Mouse (Mus musculus) heart, adult 18-20 months (tissue): ENCODE results near the gene Rasgrp2. TPM values are rescaled to one million over a fixed set of nuclear protein-coding genes. Genes with fewer than 3 reads are reported as not detected.

Experiments
- DNase-seq, 2 experiments: peaks; one replicate each; pipeline ENCODE4 v3.0.0; 2021 to 2022; ENCODE audit warnings: mixed read lengths in 1 of 2
- total RNA-seq, 2 experiments: library from RNA; stranded (reverse); gene quantifications; 2 replicates each; pipeline ENCODE4 v1.2.3; 2021

Rasgrp2 gene
- total RNA-seq, 2 experiments from 2014 or later: 37.7 to 53.4 TPM

- DNase-seq: no peak
Measured at GRCm38 (mm10) chr19:6382323-6382924, 16.7 kb upstream of the Rasgrp2 start.

- no peak for DNase-seq
Measured at GRCm38 (mm10) chr19:6383470-6383869, 15.7 kb upstream of the Rasgrp2 start.

GRCm38 (mm10) chr19:6384128-6384527 is 15.0 kb upstream of the Rasgrp2 start, which contains the start of gene Pygm:
Gene Pygm (plus strand): TSS chr19:6384399.
- peak; percentile 93 to 95 for DNase-seq

DNA sequence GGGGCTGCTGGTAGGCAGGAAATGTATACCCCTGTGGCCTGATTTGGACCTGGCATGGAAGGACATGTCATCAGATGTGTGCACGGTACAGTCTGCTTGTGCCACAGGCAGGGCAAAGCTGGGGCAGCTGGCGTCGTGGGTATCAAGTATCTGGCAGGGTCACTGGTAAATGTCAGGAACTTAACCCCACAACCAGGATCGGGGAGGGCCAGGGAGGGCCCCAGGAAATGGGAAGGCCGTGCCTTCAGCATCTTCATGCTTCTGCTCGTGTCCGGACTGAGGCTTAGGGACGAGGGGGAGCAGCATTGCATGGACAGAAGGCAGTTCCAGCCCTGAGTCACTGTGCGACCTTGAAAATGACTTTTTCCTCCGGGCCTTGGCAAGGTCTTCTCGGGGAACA is 14.2 kb upstream of the Rasgrp2 start:
- peak; percentile 52 to 65 for DNase-seq

GRCm38 (mm10) chr19:6385419-6385818 is 13.7 kb upstream of the Rasgrp2 start:
- DNase-seq: no peak

- no peak for DNase-seq
Measured at GRCm38 (mm10) chr19:6385821-6386220, 13.3 kb upstream of the Rasgrp2 start.

GRCm38 (mm10) chr19:6386234-6386633 is 12.9 kb upstream of the Rasgrp2 start:
- no peak for DNase-seq

- DNase-seq: peak; percentile 63 to 77
Measured at GRCm38 (mm10) chr19:6388006-6388405, 11.1 kb upstream of the Rasgrp2 start.

GRCm38 (mm10) chr19:6389803-6390202 is 9.3 kb upstream of the Rasgrp2 start:
- DNase-seq: no peak

- DNase-seq: no peak
Measured at GRCm38 (mm10) chr19:6390251-6390650, 8.9 kb upstream of the Rasgrp2 start.

DNA sequence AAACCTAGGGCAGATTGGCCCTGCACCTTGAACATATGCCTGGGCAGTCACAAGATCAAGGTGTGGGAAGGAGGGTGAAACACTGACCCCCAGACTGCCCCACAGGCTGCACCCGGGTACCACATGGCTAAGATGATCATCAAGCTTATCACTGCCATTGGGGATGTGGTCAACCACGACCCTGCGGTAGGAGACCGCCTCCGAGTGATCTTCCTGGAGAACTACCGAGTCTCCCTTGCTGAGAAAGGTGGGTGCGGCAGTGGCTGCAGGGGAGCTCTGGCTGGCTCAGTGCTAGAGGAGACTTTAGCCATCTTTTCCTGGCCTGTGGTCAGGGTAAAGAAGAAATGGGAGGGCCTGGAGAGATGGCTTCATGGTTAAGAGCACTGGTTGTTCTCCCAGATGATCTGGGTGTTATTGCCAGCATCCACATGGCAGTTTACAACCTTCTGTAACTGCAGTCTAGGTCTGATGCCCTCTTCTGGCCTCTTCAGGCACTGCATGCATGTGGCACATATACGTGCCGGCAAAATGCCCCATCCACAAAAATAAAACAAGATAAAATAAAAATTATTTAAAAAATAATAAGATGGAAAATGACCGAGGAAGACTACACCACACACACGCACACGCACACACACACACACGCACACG is 6.3 kb upstream of the Rasgrp2 start:
- DNase-seq: no peak

DNA sequence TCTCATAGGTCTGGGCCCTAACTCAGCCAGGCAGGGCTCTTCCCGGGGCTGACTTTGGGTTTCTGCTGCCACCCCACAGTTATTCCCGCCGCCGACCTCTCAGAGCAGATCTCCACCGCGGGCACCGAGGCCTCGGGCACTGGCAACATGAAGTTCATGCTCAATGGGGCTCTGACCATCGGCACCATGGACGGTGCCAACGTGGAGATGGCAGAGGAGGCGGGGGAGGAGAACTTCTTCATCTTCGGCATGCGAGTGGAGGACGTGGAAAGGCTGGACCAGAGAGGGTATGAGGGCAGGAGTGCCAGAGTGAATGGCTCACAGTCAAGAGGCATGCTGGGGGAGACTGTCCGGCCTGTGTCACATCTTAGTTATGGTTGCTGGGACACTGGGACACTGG is 5.5 kb upstream of the Rasgrp2 start:
- DNase-seq: no peak

DNA sequence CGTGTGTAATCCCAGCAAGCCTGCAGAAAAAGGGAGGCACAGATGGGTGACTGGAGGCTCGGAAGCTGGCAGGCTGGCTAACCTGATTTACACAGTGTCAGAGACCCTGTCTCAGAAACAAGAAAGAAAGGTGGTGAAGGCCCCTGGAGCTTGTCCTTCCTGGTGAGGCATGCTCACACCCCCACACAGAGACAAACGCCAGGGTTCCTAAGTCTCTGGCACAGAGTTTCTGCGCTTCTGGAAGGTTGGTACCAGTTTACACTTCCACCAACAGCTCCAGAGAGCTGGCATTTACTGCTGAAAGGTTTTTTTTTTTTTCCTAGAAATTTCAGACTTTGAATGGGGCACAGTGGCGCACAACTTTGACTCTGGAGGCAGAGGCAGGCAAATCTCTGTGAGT is 2.9 kb upstream of the Rasgrp2 start:
- no peak for DNase-seq

DNA sequence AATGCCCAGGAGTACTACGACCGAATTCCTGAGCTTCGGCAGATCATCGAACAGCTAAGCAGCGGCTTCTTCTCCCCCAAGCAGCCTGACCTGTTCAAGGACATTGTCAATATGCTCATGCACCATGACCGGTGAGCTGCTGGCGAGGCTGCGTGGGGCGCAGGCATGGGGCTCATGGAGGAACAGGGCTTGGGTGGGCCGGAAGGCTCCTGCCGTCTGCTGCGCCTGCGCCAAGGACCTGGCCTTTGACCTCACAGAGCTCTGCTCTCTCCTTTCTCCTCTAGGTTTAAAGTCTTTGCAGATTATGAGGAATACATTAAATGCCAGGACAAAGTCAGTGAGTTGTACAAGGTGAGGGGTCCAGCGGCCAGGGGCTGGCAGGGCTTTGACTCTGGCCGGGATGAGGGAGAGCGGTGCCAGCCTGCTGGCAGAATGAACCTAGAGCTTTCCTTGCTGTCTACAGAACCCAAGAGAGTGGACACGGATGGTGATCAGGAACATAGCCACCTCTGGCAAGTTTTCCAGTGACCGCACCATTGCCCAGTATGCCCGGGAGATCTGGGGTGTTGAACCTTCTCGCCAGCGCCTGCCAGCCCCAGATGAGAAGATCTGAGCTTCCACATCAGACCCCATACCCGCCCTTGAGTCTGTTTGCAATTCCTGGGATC is 1.4 kb upstream of the Rasgrp2 start:
- no peak for DNase-seq

DNA sequence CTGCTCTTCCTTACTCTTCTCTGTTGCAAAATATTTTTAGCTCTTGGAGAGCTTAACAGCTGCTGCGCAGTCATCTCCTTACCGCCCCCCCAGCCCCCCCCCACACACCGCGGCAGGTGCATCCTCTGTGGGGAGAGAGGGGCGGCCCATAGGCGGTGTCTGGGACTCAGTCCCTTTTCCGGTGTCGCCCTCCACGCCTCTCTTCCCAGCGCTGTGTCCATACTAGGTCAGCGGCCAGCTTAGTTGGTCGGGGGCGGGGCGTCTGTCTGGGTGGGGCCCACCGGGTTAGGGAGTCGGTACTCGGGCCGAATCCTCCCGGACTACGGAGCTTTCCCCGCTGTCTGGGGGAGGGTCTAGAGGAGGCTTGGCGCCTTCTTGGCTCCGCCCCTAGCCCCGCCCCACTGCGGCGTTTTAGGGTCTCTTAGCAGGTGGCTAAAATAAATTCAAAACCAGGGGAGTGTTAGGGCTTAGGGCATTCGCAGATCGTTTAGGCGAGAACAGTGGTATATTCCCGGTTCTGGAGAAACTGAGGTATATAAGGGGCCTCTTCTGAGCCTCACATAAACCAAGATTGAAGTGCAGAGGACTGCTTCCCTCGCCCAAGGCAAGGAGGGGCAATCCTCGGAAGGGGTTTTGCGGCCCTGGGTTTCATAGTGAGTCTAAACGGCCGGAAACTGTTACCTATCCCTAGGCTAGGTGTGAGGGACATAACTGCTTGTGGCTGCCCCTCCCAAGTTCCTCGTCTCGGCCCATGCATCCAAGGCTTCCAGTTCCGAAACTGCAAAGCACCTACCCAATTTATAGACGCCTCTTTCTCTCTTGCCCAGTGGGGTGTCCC is 474 bp upstream of the Rasgrp2 start:
- DNase-seq: peak; percentile 86 to 92

- peak; percentile 48 to 57 for DNase-seq
Measured at GRCm38 (mm10) chr19:6400096-6401086, 1.3 kb downstream of the Rasgrp2 start.

DNA sequence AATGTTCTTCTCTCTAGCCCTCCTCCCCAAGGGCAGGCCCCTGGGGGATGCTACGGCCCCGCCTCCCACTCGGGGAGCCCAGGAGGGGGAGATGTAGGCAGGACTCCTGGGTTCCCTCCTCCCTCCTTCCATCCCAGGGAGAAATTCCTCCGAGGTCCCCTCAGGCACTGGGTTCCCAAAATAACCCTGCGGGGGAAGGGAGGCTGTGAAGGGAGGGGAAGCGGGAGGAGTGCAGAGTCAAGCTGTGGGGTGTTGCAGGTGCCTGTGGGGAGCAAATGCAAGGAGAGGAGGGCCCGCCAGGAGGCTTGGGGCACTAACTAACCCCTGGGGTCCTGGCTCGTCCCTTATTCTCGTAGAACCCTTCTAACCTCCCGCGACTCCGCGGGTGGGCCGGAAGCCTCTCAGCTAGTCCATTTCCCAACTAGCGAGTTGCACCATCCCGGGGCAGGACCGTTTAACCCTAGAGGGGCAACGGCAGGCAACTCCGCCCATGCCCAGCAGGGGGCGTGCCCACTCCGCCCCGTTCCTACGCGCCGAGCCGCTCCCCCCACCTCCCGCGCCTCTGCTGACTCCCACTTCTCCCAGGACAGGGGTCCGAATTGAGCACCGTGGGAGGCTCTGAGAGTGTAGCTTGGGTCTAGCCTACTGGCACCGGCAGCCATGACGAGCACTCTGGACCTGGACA is 2.1 kb downstream of the Rasgrp2 start:
- peak; percentile 90 for DNase-seq

DNA sequence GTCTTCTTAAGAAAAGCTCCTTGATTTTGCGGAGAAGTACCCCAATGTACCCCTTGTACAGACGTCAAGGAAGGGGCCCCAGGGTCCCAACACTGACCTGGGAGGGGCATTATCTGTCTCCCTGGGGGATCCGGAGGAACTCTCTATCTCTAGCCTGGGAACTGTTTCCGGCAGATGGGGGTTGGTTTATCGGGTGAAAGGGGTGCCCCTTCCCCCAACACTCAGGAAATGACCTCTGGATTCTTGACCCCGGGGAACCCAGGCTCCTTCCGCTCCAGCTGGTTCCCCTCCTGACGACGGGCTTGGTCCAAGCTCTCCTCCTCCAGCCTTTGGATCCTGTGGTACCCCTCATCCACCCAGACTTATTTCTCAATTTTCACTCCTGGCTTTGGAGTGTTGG is 2.8 kb downstream of the Rasgrp2 start:
- DNase-seq: peak; percentile 69 to 82

DNA sequence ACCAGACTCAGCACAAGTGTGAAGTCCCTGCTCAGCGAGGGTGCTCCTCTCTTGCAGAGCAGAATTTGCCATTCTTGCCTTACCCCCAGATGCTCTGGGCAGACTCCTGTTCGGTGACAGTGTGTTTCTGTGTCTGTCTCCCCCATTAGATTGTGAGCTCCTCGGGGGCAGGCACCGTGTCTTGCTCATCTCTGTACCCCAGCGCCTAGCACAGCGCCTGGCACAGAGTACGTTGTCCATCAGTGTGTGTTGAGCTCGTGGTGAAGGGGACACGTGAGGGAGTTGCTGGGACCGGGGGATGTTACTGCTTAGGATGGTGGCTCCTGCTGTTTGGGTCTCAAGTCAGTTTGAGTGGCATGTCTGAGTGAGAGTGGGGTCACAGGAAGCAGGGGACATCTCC is 4.7 kb downstream of the Rasgrp2 start:
- DNase-seq: no peak

DNA sequence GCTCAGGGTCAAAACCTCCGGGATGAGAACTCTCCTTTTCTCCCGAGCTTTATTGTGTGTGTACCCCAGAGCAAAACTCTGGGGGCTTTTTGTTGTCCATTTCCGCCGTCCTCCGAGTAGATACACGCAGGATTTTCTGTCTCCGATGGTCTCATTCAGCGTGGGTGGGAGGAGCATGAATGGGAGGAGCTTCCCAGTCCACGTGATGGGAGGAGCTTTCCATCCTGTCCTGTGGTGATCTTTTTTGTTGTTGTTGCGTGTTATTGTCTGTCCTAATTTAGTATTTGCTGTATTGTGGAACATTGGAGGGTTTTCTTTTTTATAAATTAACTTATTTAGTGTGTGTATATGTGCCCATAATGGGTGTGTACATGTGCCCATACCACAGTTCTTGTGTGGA is 6.3 kb downstream of the Rasgrp2 start:
- DNase-seq: no peak

- DNase-seq: no peak
Measured at GRCm38 (mm10) chr19:6407109-6407508, 8.0 kb downstream of the Rasgrp2 start.
